Mouse (Mus musculus) forebrain, embryonic 11.5 days (tissue): Measurements from ENCODE around the gene Mon1a. TPM values are rescaled to one million over a fixed set of nuclear protein-coding genes. Genes with fewer than 3 reads are reported as not detected.

ENCODE experiments used
- ATAC-seq: fragments of 200-750 bp; cut with Nextera tagmentation; replicated peaks from 2 replicates; pipeline ENCODE4 v1.8.0; 2017; ENCODE audit warnings: moderate TSS enrichment; ENCODE audit not compliant: low FRiP score
- DNase-seq: peaks from one replicate; pipeline ENCODE4 v3.0.0-alpha.2; 2017; ENCODE audit warnings: low spot score
- H3K27ac ChIP-seq: fragments of 300-500 bp; sonication (generic); 2 replicates; pipeline ENCODE4 v1.5.1; 2014; ENCODE audit warnings: low read depth, low read length
- H3K27me3 ChIP-seq: fragments of 300-500 bp; sonication (generic); 2 replicates; pipeline ENCODE4 v1.6.1; 2014; ENCODE audit warnings: mild to moderate bottlenecking, low read length, mixed read lengths; ENCODE audit not compliant: control insufficient read depth, insufficient read depth
- H3K36me3 ChIP-seq: fragments of 300-500 bp; sonication (generic); 2 replicates; pipeline ENCODE4 v1.6.1; 2014; ENCODE audit warnings: mild to moderate bottlenecking, low read length, moderate library complexity, mixed read lengths; ENCODE audit not compliant: control insufficient read depth, insufficient read depth
- H3K4me1 ChIP-seq: fragments of 300-500 bp; sonication (generic); replicated peaks from 2 replicates; pipeline ENCODE4 v1.6.1; 2014; ENCODE audit warnings: low read length, mixed read lengths; ENCODE audit not compliant: control insufficient read depth, insufficient read depth
- H3K4me2 ChIP-seq: fragments of 300-500 bp; sonication (generic); 2 replicates; pipeline ENCODE4 v1.6.1; 2014; ENCODE audit warnings: low read depth, mild to moderate bottlenecking, low read length, moderate library complexity, mixed read lengths; ENCODE audit not compliant: severe bottlenecking
- H3K4me3 ChIP-seq: fragments of 300-500 bp; sonication (generic); 2 replicates; pipeline ENCODE4 v1.5.1; 2014; ENCODE audit warnings: low read depth, low read length
- H3K9ac ChIP-seq: fragments of 300-500 bp; sonication (generic); 2 replicates; pipeline ENCODE4 v1.6.1; 2014; ENCODE audit warnings: low read length
- H3K9me3 ChIP-seq: fragments of 300-500 bp; sonication (generic); 2 replicates; pipeline ENCODE4 v1.6.1; 2016; ENCODE audit warnings: low read length, mixed read lengths; ENCODE audit not compliant: control insufficient read depth
- WGBS: fragments of 180-500 bp; shearing (Covaris S2); extraction: QIAGEN DNeasy Blood & Tissue Kit; methylation state at CpG from one replicate; pipeline ENCODE4 v1.1.7; 2014; 5-methylcytosine and 5-hydroxymethylcytosine counted together
- polyA plus RNA-seq: library from polyadenylated mRNA; unstranded; fragments of >200 nt; fragmentation: Nextera tagmentation; extraction: Ambion mirVana; gene quantifications from 2 replicates; pipeline ENCODE4 v1.2.1, GENCODE M21; 2014

The Mon1a gene
- polyA plus RNA-seq, 1 experiment from 2014 or later, result 14.9 TPM

GRCm38 (mm10) chr9:107917895-107918608, 30.1 kb downstream of the Mon1a start:
- WGBS, result 49% methylated on average over 13 of the region's 13 CpGs
- H3K4me2 ChIP-seq, result no peak overlapping the region
- DNase-seq, result no peak
- H3K4me1 ChIP-seq, result peaks cover 3% of the 10 kb centered on the region; the same call in 1 of the 2 replicates
- no peak overlapping the region for H3K4me3 ChIP-seq
- H3K9ac ChIP-seq, result no peak overlapping the region
- no peaks in the 10 kb centered on the region for H3K36me3 ChIP-seq
- no peak for ATAC-seq
- H3K27ac ChIP-seq, result no peak overlapping the region
- no peaks in the 10 kb centered on the region for H3K27me3 ChIP-seq
- H3K9me3 ChIP-seq, result no peaks in the 10 kb centered on the region

GRCm38 (mm10) chr9:107918884-107919283, 30.9 kb downstream of the Mon1a start:
- H3K4me3 ChIP-seq, result no peak overlapping the region
- H3K9me3 ChIP-seq, result no peaks in the 10 kb centered on the region
- no peak overlapping the region for H3K27ac ChIP-seq
- no peak overlapping the region for H3K4me2 ChIP-seq
- H3K27me3 ChIP-seq, result no peaks in the 10 kb centered on the region
- H3K4me1 ChIP-seq, result peaks cover 3% of the 10 kb centered on the region; the same call in 1 of the 2 replicates
- no peak for ATAC-seq
- H3K36me3 ChIP-seq, result no peaks in the 10 kb centered on the region
- WGBS, result 82% methylated on average over 6 of the region's 6 CpGs
- DNase-seq, result no peak
- no peak overlapping the region for H3K9ac ChIP-seq

GRCm38 (mm10) chr9:107919441-107919840, 31.5 kb downstream of the Mon1a start:
- no peaks in the 10 kb centered on the region for H3K36me3 ChIP-seq
- WGBS, result 85% methylated on average over 5 of the region's 5 CpGs
- H3K4me3 ChIP-seq, result no peak overlapping the region
- no peaks in the 10 kb centered on the region for H3K9me3 ChIP-seq
- peaks cover 3% of the 10 kb centered on the region; the same call in 1 of the 2 replicates for H3K4me1 ChIP-seq
- ATAC-seq (no peak), DNase-seq (no peak)
- H3K9ac ChIP-seq, result no peak overlapping the region
- no peak overlapping the region for H3K4me2 ChIP-seq
- no peak overlapping the region for H3K27ac ChIP-seq
- no peaks in the 10 kb centered on the region for H3K27me3 ChIP-seq

GRCm38 (mm10) chr9:107923021-107923420, 35.1 kb downstream of the Mon1a start:
- no peaks in the 10 kb centered on the region for H3K9me3 ChIP-seq
- H3K4me2 ChIP-seq, result no peak overlapping the region
- H3K4me1 ChIP-seq, result peaks cover 3% of the 10 kb centered on the region; the same call in 1 of the 2 replicates
- H3K36me3 ChIP-seq, result no peaks in the 10 kb centered on the region
- DNase-seq (peak; percentile 67), ATAC-seq (no peak)
- H3K4me3 ChIP-seq, result no peak overlapping the region
- 36% methylated on average over 7 of the region's 7 CpGs for WGBS
- no peak overlapping the region for H3K27ac ChIP-seq
- H3K9ac ChIP-seq, result no peak overlapping the region
- no peaks in the 10 kb centered on the region for H3K27me3 ChIP-seq

GRCm38 (mm10) chr9:107923956-107924355, 36.0 kb downstream of the Mon1a start:
- no peaks in the 10 kb centered on the region for H3K27me3 ChIP-seq
- WGBS, result 62% methylated on average over 6 of the region's 6 CpGs
- H3K4me2 ChIP-seq, result no peak overlapping the region
- no peaks in the 10 kb centered on the region for H3K9me3 ChIP-seq
- no peak overlapping the region for H3K9ac ChIP-seq
- 0 out of 2 replicates have a peak, but pooled peaks cover 2% of the 10 kb centered on the region for H3K4me1 ChIP-seq
- no peak for ATAC-seq
- H3K36me3 ChIP-seq, result no peaks in the 10 kb centered on the region
- DNase-seq, result no peak
- no peak overlapping the region for H3K27ac ChIP-seq
- no peak overlapping the region for H3K4me3 ChIP-seq

- H3K9ac ChIP-seq, result no peak overlapping the region
- ATAC-seq, result no peak
- no peak overlapping the region for H3K27ac ChIP-seq
- no peak overlapping the region for H3K4me2 ChIP-seq
- no peaks in the 10 kb centered on the region for H3K9me3 ChIP-seq
- H3K4me1 ChIP-seq, result 0 out of 2 replicates have a peak, but pooled peaks cover 2% of the 10 kb centered on the region
- DNase-seq, result no peak
- no peaks in the 10 kb centered on the region for H3K27me3 ChIP-seq
- H3K4me3 ChIP-seq, result no peak overlapping the region
- WGBS, result 24% methylated on average over 3 of the region's 3 CpGs
- no peaks in the 10 kb centered on the region for H3K36me3 ChIP-seq
Measured at GRCm38 (mm10) chr9:107925251-107925650, 37.3 kb downstream of the Mon1a start.

- no peaks in the 10 kb centered on the region for H3K36me3 ChIP-seq
- ATAC-seq (no peak), DNase-seq (no peak)
- H3K9ac ChIP-seq, result no peak overlapping the region
- no peaks in the 10 kb centered on the region for H3K27me3 ChIP-seq
- H3K9me3 ChIP-seq, result no peaks in the 10 kb centered on the region
- no peak overlapping the region for H3K4me2 ChIP-seq
- no peak overlapping the region for H3K4me3 ChIP-seq
- 69% methylated on average over 9 of the region's 9 CpGs for WGBS
- H3K27ac ChIP-seq, result no peak overlapping the region
- 0 out of 2 replicates have a peak, but pooled peaks cover 2% of the 10 kb centered on the region for H3K4me1 ChIP-seq
Measured at GRCm38 (mm10) chr9:107926920-107927420, 39.0 kb downstream of the Mon1a start.

GRCm38 (mm10) chr9:107927749-107928148, 39.8 kb downstream of the Mon1a start:
- H3K9ac ChIP-seq, result no peak overlapping the region
- H3K27ac ChIP-seq, result no peak overlapping the region
- H3K4me3 ChIP-seq, result no peak overlapping the region
- DNase-seq (no peak), ATAC-seq (no peak)
- no peaks in the 10 kb centered on the region for H3K27me3 ChIP-seq
- 89% methylated on average over 5 of the region's 5 CpGs for WGBS
- no peaks in the 10 kb centered on the region for H3K36me3 ChIP-seq
- H3K9me3 ChIP-seq, result no peaks in the 10 kb centered on the region
- H3K4me1 ChIP-seq, result 0 out of 2 replicates have a peak, but pooled peaks cover 2% of the 10 kb centered on the region
- H3K4me2 ChIP-seq, result no peak overlapping the region

- Histone ChIP-seq H3K27ac (no peak within 1 kb of the TSS), H3K9ac (no peak within 1 kb of the TSS), H3K27me3 (no peaks in the 10 kb centered on the region), H3K4me2 (no peak within 1 kb of the TSS), H3K4me1 (0 out of 2 replicates have a peak, but pooled peaks cover 2% of the 10 kb centered on the region), H3K36me3 (no peaks in the 10 kb centered on the region), H3K4me3 (no peak within 1 kb of the TSS), H3K9me3 (no peaks in the 10 kb centered on the region)
- no peak for ATAC-seq
- DNase-seq, result no peak
- 84% methylated on average over 3 of the region's 3 CpGs for WGBS
Measured at GRCm38 (mm10) chr9:107928169-107928568, 40.2 kb downstream of the Mon1a start, which contains the start of gene Actl11. Gene Actl11, plus strand, starts transcription at chr9:107928469.
